In genomic region chr3:90387483-90387882, GRCm38 (mm10) we compare ENCODE assay signal across 10 mouse cellular contexts. TPM values are rescaled to one million over a fixed set of nuclear protein-coding genes. Genes with fewer than 3 reads are reported as not detected.
DNase-seq lines count a peak whose midpoint lies in the region; ATAC-seq lines count a peak whose summit lies in the region.
"Had no signal": no experiment of that assay in that cellular context is flagged by ENCODE, and none has a peak within 500 bp of the region (broad histone marks: within the 10 kb centered on the region; RNA-seq: fewer than 3 reads in every experiment).

No protein-coding gene starts in this region.

- H3K36me3 ChIP-seq in kidney, embryonic 15.5 days: peaks cover 33% of the 10 kb centered on the region
- H3K36me3 ChIP-seq in neural tube, embryonic 13.5 days: peaks cover 42% of the 10 kb centered on the region

- H3K4me2 ChIP-seq in kidney, embryonic 15.5 days: peak overlapping the region; percentile 92; the same call in 1 of the 2 replicates
- peak overlapping the region; percentile 96 for H3K4me2 ChIP-seq in neural tube, embryonic 13.5 days

- DNase-seq in kidney, adult 11 months: no peak
- DNase-seq in adrenal gland, postnatal 10 days: peak; percentile 75
- DNase-seq in gastrocnemius, postnatal 25 days: peak; percentile 51
- DNase-seq in layer of hippocampus, adult 8-10 months (ENCODE audit: low spot score in 2 of 2): peak; percentile 48 to 55
- no peak for DNase-seq in embryo, embryonic 10 days (ENCODE audit: low spot score)
- DNase-seq in yolk sac, embryonic 10.5 days (ENCODE audit: low spot score): no peak

- H3K9me3 ChIP-seq in kidney, embryonic 15.5 days (replicated peaks): no peaks in the 10 kb centered on the region
- no peaks in the 10 kb centered on the region for H3K9me3 ChIP-seq in neural tube, embryonic 13.5 days
- H3K9me3 ChIP-seq: megakaryocyte, embryonic 14.5 days had no signal

- no peak overlapping the region for H3K9ac ChIP-seq in kidney, embryonic 15.5 days
- H3K9ac ChIP-seq in neural tube, embryonic 13.5 days: peak overlapping the region; percentile 95

- H3K4me1 ChIP-seq in kidney, embryonic 15.5 days: peaks cover 52% of the 10 kb centered on the region
- H3K4me1 ChIP-seq in neural tube, embryonic 13.5 days (replicated peaks): peaks cover 45% of the 10 kb centered on the region

- H3K27me3 ChIP-seq in kidney, embryonic 15.5 days: no peaks in the 10 kb centered on the region
- no peaks in the 10 kb centered on the region for H3K27me3 ChIP-seq in neural tube, embryonic 13.5 days
- H3K27me3 ChIP-seq: Patski had no signal

- H3K4me3 ChIP-seq in kidney, embryonic 15.5 days (replicated peaks): no peak overlapping the region
- peak overlapping the region; percentile 73 for H3K4me3 ChIP-seq in neural tube, embryonic 13.5 days
- H3K4me3 ChIP-seq: megakaryocyte, embryonic 14.5 days had no signal

- ATAC-seq in kidney, embryonic 15.5 days (replicated peaks; ENCODE audit: low FRiP score): no peak
- no peak for ATAC-seq in neural tube, embryonic 13.5 days (ENCODE audit: low read depth)
- ATAC-seq: Patski had no signal

- 67% methylated on average over 11 of the region's 11 CpGs for WGBS in kidney, embryonic 15.5 days
- WGBS in neural tube, embryonic 13.5 days: 67% methylated on average over 11 of the region's 11 CpGs

- no peak overlapping the region for H3K27ac ChIP-seq in kidney, embryonic 15.5 days
- no peak overlapping the region for H3K27ac ChIP-seq in neural tube, embryonic 13.5 days (replicated peaks)

RNA-seq across cellular contexts. Expression of gene Slc27a3, which starts 2.3 kb away (rescaled TPM):
- polyA plus RNA-seq in kidney, embryonic 15.5 days (2015; fragmentation: Nextera tagmentation; extraction: Ambion mirVana): 15.4 and 17.3 TPM in 2 replicates
- total RNA-seq in adrenal gland, postnatal 10 days (2021): 10 to 100 TPM; 55.2 to 65.9 TPM
- total RNA-seq in gastrocnemius, postnatal 25 days (2021): 1 to 10 TPM; 1.5 to 1.7 TPM
- 10 to 100 TPM in 3 of 4 experiments, 1 to 10 TPM in 1; 9.1 to 12.7 (median 12.1) TPM for total RNA-seq in layer of hippocampus, adult 8-10 months (2022)
- polyA plus RNA-seq in neural tube, embryonic 13.5 days (2015; fragmentation: Nextera tagmentation; extraction: Ambion mirVana): 22.9 and 24.1 TPM in 2 replicates

RNA-seq across cellular contexts. Expression of gene Ints3, which starts 45.9 kb away (rescaled TPM):
- polyA plus RNA-seq in kidney, embryonic 15.5 days (2015; fragmentation: Nextera tagmentation; extraction: Ambion mirVana): 32.9 and 38.1 TPM in 2 replicates
- total RNA-seq in adrenal gland, postnatal 10 days (2021): 10 to 100 TPM; 46.8 to 51.6 TPM
- 10 to 100 TPM; 14.5 to 15.9 TPM for total RNA-seq in gastrocnemius, postnatal 25 days (2021)
- 10 to 100 TPM; 56.4 to 85.0 (median 73.0) TPM for total RNA-seq in layer of hippocampus, adult 8-10 months (2022)
- polyA plus RNA-seq in neural tube, embryonic 13.5 days (2015; fragmentation: Nextera tagmentation; extraction: Ambion mirVana): 29.3 and 30.8 TPM in 2 replicates

Comparison
In these comparisons a context has a peak if more than half of its experiments do, and no peak if none do; other contexts are left out.
1. DNase-seq: peak in adrenal gland, postnatal 10 days (single experiment), gastrocnemius, postnatal 25 days (single experiment) and layer of hippocampus, adult 8-10 months (2 of 2); none in kidney, adult 11 months (single experiment), embryo, embryonic 10 days (single experiment) and yolk sac, embryonic 10.5 days (single experiment).
2. RNA of gene Slc27a3, which starts 2.3 kb away (total RNA-seq): 55.2 to 65.9 TPM in adrenal gland, postnatal 10 days; 9.1 to 12.7 TPM in layer of hippocampus, adult 8-10 months and 1.5 to 1.7 TPM in gastrocnemius, postnatal 25 days; every median in the first group is over 4 times any median in the second.